Mouse (Mus musculus): ENCODE measurements around the gene Gm20867. TPM values are rescaled to one million over a fixed set of nuclear protein-coding genes. Genes with fewer than 3 reads are reported as not detected.
"Not testable (repeated sequence)": the region's sequence is repeated elsewhere in the genome, so short reads cannot be mapped to it uniquely, and the experiment has no call there.

Gm20867 gene
- total RNA-seq (2022), result not detected

DNA sequence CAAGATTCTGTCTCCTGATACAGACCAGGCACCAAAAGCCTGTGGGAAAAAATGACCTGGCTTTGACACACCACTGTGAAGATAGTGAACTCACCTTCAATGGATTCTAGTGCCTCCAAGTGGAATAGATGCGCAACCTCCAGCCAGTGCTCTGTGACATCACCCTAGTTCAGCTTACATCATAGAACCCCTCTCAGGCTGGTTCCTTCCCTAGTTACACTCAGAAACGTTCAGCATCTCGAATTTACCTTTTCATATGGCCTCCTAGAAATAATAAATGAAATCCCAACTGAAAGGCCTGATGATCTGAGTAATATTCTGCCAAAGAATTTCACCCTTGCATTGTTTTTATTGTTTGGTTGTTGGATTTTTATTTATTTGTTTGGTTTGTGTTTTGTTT, at the start of gene Gm20867:
TSS of gene Gm20867 (minus strand) at position 101 of the 400 bp plus-strand sequence.
- DNase-seq (ENCODE audit: low spot score in 2 of 2), result not testable (repeated sequence)

Other genes starting within 250 kb of the Gm20867 start
- not detected for gene Gm29564, start 249.8 kb upstream of the Gm20867 start, total RNA-seq (2022)

All from gastrocnemius, adult 8-10 months (tissue).